Mouse (Mus musculus) WW6 (cell line): ENCODE measurements at regions not wholly inside any gene's neighbourhood (a gene's known extent, or its start where the extent isn't known, plus 50 kb on each side); places are given as distances from the start of the nearest gene placed in this dataset.
"Not testable (repeated sequence)": the region's sequence is repeated elsewhere in the genome, so short reads cannot be mapped to it uniquely, and the experiment has no call there.

Experiments
- DNase-seq: peaks from one replicate; pipeline ENCODE4 v3.0.0-alpha.2; 2013; ENCODE audit warnings: low read depth, low spot score

DNA sequence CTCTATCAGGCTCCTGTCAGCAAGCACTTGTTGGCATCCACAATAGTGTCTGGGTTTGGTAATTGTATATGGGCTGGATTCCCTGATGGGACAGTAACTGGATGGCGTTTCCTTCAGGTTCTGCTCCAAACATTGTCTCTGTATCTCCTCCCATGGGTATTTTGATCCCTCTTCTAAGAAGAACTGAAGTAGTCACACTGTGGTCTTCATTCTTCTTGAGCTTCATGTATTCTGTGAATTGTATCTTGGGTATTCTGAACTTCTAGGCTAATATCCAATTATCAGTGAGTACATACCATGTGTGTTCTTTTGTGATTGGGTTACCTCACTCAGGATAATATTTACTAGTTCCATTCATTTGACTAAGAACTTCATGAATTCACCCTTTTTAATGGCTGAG, 119.2 kb upstream of the Gm21119 start:
- DNase-seq = not testable (repeated sequence)

DNA sequence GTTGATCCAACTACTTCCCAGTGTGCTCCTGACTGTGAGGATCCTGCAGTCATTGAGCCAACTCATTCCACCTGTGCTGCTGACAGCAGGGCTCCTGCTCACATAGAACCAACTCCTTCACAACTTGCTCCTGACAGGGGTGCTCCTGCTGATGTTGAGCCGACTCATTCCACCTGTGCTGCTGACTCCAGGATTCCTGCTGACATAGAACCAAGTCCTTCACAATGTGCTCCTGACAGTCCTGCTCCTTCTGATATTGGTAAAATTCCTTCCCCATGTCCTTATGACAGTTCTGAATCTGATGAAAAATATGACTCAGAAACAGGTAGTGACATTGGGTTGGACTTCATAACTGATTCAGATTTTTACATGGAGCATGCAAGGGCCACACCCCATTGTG, 100.8 kb upstream of the Gm21119 start:
- DNase-seq = not testable (repeated sequence)

DNA sequence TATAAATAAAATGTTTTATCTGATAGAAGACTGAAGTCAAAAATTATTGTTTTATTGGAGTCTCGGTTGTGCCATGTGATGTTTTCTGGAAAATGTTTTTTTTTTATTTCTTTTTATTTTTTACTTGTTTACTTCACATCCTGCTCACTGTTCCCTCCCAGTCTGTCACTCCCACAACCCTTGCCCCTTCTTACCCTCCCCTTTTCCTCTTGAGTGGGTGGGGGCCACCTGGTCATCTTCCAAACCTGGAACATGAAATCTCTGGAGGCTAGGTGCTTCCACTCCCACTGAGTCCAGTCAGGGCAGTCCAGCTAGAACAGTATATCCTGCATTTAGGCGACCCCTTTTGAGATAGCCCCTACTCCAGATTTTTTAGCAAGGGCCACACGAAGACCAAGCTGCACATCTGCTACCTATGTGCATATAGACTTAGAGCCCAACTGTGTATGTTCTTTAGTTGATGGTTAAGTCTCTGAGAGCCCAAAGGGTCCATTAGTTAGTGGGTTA, 98.3 kb upstream of the Gm21119 start:
- DNase-seq = not testable (repeated sequence)

DNA sequence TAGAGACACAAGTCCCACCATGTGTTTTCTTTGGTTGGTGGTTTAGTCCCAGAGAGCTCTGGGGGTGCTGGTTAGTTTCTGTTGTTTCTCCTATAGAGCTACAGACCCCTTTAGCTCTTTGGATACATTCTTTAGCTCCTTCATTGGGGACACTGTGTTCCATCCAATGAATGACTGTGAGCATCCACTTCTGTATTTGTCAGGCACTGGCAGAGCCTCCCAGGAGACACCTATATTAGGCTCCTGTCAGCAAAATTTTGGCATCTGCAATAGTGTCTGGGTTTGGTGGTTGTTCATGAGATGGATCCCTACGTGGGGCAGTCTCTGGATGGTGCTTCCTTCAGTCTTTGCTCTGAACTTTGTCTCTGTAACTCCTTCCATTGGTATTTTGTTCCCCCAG, 97.2 kb upstream of the Gm21119 start:
- not testable (repeated sequence) for DNase-seq

DNA sequence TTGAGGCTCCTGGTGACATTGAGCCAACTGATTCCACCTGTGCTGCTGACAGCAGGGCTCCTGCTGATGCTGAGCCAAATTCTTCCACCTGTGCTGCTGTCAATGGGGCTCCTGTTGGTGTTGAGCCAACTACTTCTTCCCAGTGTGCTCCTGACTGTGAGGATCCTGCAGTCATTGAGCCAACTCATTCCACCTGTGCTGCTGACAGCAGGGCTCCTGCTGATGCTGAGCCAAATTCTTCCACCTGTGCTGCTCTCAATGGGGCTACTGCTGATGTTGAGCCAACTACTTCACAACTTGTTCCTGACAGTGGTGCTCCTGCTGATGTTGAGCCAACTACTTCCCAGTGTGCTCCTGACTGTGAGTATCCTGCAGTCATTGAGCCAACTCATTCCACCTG, 90.2 kb upstream of the Gm21119 start:
- DNase-seq = not testable (repeated sequence)

DNA sequence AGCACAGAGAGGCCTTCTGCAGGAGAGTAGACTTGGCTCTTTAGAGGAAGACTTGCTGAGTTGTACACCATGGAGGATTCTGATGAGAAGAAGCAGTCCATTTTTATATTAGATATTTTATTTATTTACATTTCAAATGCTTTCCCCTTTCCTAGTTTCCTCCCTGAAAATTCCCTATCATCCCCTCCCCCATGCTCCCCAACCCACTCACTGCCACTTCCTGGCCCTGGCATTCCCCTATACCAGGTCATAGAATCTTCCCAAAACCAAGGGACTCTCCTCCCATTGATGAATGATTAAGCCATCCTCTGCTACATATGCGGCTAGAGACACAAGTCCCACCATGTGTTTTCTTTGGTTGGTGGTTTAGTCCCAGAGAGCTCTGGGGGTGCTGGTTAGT, 85.7 kb upstream of the Gm21119 start:
- DNase-seq = not testable (repeated sequence)

DNA sequence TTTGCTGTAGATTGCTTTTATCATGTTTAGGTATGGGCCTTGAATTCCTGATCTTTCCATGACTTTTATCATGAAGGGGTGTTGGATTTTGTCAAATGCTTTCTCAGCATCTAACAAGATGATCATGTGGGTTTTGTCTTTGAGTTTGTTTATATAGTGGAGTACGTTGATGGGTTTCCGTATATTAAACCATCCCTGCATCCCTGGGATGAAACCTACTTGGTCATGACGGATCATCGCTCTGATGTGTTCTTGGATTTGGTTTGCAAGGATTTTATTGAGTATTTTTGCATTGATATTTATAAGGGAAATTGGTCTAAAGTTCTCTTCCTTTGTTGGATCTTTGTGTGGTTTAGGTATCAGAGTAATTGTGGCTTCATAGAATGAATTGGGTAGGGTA, 75.7 kb upstream of the Gm21119 start:
- not testable (repeated sequence) for DNase-seq

DNA sequence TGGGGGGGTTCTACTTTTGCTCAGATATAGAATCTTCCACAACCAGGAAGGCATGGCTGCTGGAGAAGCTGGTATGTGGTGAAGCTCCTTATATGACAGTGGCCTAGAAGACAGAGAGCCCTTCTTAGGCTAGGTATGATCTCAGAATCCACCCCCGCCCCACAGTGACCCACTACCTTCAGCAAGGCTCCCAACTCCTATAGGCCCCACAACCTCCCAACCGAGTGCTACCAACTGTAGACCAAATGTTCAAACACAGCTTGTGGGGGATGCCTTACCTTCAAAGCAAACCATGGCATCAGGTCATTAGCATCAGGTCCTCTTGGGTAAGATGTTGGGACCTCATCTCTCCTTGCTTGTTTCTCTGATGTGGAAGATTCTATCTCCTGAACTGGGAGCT, 70.6 kb upstream of the Gm21119 start:
- not testable (repeated sequence) for DNase-seq

DNA sequence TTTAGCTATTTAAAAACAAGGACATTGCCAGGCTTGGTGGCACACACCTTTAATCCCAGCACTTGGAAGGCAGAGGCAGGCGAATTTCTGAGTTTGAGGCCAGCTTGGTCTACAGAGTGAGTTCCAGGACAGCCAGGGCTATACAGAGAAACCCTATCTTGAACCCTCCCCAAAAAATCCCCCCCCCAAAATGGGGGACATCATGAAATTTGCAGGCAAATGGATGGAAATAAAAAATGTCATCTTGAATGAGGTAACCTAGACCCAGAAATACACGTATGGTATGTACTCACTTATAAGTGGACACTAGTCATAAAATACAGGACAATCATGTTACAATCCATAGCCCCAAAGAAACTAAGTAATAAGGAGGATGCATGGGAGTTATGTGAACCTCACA, 69.4 kb upstream of the Gm21119 start:
- not testable (repeated sequence) for DNase-seq

DNA sequence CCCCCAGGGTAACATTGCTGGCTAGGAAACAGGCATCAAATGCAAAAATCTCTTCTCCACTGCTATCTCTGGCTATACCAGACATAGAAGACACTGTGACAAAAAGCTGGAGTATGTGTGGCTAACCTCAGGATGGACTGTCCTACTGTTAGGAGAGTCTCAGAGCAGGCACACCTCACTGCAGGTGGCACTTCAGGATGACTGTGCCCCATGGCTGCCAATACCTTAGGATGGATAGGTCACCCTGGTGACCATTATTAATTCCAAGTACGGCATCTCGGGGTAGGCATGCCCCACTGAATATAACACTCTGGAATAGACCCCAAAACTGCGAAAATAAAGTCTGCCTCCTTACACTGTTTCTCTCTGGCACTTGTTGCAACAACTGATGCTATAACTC, 68.3 kb upstream of the Gm21119 start:
- DNase-seq = not testable (repeated sequence)

DNA sequence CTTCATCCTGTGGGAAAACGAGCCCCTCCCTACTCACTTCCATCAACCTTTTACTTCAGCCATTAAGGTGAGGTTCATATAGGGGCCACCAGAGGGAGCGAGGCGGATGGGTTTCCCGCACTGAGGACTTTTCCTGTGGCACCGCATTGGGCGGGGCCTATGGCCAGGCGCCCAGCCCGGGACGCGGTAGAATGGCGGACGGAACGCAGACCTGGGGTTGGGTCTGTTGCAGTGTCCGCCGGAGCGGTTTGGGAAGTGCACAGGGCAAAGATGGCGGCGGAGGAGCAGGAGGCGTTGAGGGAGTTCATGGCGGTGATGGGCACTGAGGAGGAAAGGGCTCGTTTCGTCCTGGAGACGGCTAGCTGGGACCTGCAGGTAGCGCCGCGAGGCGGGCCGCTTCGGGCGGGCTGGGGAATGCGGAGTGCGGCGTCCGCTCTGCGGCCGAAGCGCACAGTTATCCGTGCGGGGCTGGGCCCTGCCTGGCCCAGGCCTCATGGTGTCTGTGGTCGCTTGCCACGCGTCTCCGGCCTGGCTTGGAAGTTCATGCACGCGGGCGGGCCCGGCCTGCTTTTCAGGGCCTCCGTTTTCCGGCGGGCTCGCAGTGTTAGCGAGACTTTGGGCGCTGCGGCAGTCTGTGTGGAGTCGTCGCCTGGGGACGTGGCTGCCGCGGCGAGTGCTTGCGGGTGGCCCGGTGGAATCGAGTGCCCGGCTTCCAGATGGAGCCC, 64.5 kb upstream of the Gm21119 start:
- DNase-seq = peak; percentile 34

DNA sequence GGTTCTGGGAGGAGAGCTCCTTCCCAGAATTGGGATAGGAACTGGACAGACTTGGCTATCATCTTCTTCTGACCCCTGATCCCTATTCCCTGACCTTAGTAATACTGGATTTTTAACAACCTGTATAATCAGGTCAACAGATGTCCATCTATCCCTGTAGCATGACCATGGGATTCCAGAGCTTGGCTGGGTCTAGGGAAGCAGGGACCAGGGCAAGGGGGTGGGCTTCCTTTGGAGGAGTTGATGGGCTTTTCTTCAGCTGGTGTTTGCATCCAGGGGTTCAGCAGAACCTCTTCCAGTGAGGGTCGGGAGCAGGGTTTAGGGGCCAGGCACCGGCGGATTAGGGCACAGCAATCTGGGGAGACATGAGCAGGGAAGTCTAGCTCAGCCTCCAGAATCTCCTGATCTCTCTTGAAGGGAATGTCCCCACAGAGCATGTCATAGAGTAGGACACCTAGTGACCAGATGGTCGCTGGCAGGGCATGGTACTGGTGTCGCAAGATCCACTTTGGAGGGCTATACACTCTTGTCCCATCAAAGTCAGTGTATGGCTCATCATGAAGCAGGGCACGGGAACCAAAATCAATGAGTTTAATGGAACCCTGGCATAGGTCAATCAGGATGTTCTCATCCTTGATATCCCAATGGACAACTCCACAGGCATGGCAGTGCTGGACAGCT, 58.1 kb upstream of the Gm21119 start:
- DNase-seq = not testable (repeated sequence)

DNA sequence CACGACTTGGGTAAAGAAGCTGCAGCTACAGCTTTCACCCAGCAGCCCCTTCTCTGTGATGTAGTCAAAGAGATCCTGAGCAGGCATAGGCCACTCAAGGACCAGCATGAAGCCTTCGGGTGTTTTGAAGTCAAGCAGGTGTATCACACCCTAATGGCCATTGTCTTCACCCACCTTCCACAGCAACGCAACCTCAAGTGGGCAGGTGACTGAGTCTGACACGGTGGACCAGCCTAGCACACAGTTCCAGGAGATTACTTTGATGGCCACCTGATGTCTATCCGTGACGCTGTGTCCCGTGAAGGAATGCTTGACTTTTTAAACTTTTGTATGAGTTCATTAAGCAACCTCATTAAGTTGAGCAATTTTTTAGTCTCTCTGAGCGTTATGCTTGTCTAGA, 57.5 kb upstream of the Gm21119 start:
- not testable (repeated sequence) for DNase-seq

DNA sequence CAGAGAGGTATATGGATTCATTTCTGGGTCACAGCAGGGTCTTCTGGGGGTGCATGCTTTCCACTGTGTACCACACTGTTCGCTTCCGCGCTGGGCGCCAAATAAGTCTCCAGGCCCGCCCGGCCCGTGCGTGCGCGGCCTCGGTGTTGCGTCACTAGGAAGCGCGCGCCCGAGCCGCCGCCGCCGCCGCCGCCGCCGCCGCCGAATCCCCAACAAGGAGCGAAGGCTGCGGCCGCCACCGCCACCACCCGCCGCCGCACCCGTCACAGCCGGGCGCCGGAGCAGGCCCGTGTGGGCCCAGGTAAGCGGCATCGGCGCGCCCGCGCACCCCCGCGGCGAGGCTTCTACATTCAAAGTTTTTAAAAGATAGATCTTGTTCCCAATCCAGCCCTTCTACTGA, 57.1 kb upstream of the Gm21119 start:
- DNase-seq = not testable (repeated sequence)
